Mouse (Mus musculus) cerebellum, adult 2 months (tissue): ENCODE measurements at regions not wholly inside any gene's neighbourhood (a gene's known extent, or its start where the extent isn't known, plus 50 kb on each side); places are given as distances from the start of the nearest gene placed in this dataset.

Source experiments
- DNase-seq, 2 experiments: peaks; one replicate each; pipeline ENCODE4 v3.0.0; 2021
- H3K27ac ChIP-seq: fragments of 200-500 bp; 2 replicates; pipeline ENCODE4 v1.5.1; 2012; ENCODE audit warnings: low read length, control low read depth, inconsistent platforms; ENCODE audit not compliant: insufficient read depth
- H3K27me3 ChIP-seq: fragments of 200-500 bp; 2 replicates; pipeline ENCODE4 v1.6.1; 2012; ENCODE audit warnings: inconsistent platforms, mild to moderate bottlenecking, low read length, moderate library complexity; ENCODE audit not compliant: control insufficient read depth, insufficient read depth
- H3K4me1 ChIP-seq: fragments of 200-500 bp; 2 replicates; pipeline ENCODE4 v1.6.1; 2011; ENCODE audit warnings: low read length; ENCODE audit not compliant: control insufficient read depth, insufficient read depth
- H3K4me3 ChIP-seq: fragments of 200-500 bp; replicated peaks from 2 replicates; pipeline ENCODE3; 2011; ENCODE audit warnings: mild to moderate bottlenecking, low read depth, low read length, control low read depth; ENCODE audit not compliant: insufficient read depth
- CTCF ChIP-seq: fragments of 200-500 bp; IDR thresholded peaks from 2 replicates; pipeline ENCODE4 v1.5.1; 2011; ENCODE audit warnings: low read depth, mild to moderate bottlenecking, control low read depth, low read length, moderate library complexity, borderline replicate concordance; ENCODE audit not compliant: insufficient read depth
- POLR2A ChIP-seq: fragments of 200-500 bp; IDR thresholded peaks from 2 replicates; pipeline ENCODE4 v1.6.1; 2011; ENCODE audit warnings: low read length, control low read depth, borderline replicate concordance; ENCODE audit not compliant: insufficient read depth
- WGBS: fragments of 180-500 bp; shearing (Covaris S2); methylation state at CpG from one replicate; pipeline ENCODE4 v1.1.7; 2018; 5-methylcytosine and 5-hydroxymethylcytosine counted together

GRCm38 (mm10) chr19:52565401-52565800, 301.3 kb downstream of the Ins1 start:
- Histone ChIP-seq H3K27me3 (no peaks in the 10 kb centered on the region), H3K27ac (no peak overlapping the region), H3K4me1 (no peaks in the 10 kb centered on the region), H3K4me3 (no peak overlapping the region)
- no peak for DNase-seq
- no peak for TF ChIP-seq POLR2A
- TF ChIP-seq CTCF: no peak
- 78% methylated on average over 4 of the region's 4 CpGs for WGBS

GRCm38 (mm10) chr19:52534758-52535157, 270.7 kb downstream of the Ins1 start:
- Histone ChIP-seq H3K4me3 (no peak overlapping the region), H3K27me3 (no peaks in the 10 kb centered on the region), H3K27ac (no peak overlapping the region), H3K4me1 (no peaks in the 10 kb centered on the region)
- TF ChIP-seq POLR2A (no peak), CTCF (no peak)
- WGBS: 17% methylated on average over 4 of the region's 4 CpGs
- no peak for DNase-seq

- no peak overlapping the region for H3K4me3 ChIP-seq
- WGBS: 81% methylated on average over 5 of the region's 5 CpGs
- DNase-seq: no peak
- no peak for TF ChIP-seq CTCF
- TF ChIP-seq POLR2A: no peak
- no peak overlapping the region for H3K27ac ChIP-seq
- H3K4me1 ChIP-seq: no peaks in the 10 kb centered on the region
- no peaks in the 10 kb centered on the region for H3K27me3 ChIP-seq
These were observed 261.4 kb downstream of the Ins1 start for GRCm38 (mm10) chr19:52525509-52525908.

- no peak overlapping the region for H3K27ac ChIP-seq
- H3K4me3 ChIP-seq: no peak overlapping the region
- TF ChIP-seq POLR2A: no peak
- TF ChIP-seq CTCF: no peak
- no peaks in the 10 kb centered on the region for H3K4me1 ChIP-seq
- DNase-seq: no peak
- WGBS: 77% methylated on average over 4 of the region's 4 CpGs
- no peaks in the 10 kb centered on the region for H3K27me3 ChIP-seq
These were observed 239.2 kb downstream of the Ins1 start for GRCm38 (mm10) chr19:52503331-52503730.
